Mouse (Mus musculus) intestine, postnatal 0 days (tissue): ENCODE data around the gene Atp6ap1l. TPM values are rescaled to one million over a fixed set of nuclear protein-coding genes. Genes with fewer than 3 reads are reported as not detected.

Experiments used
- ATAC-seq: fragments of 200-750 bp; cut with Nextera tagmentation; 2 replicates; pipeline ENCODE4 v1.8.0; 2017; ENCODE audit warnings: mild to moderate bottlenecking, moderate TSS enrichment, moderate library complexity
- H3K27ac ChIP-seq: fragments of 300-500 bp; sonication (generic); 2 replicates; pipeline ENCODE4 v1.5.1; 2014; ENCODE audit warnings: mild to moderate bottlenecking, low read depth, low read length, moderate library complexity
- H3K27me3 ChIP-seq: fragments of 300-500 bp; sonication (generic); replicated peaks from 2 replicates; pipeline ENCODE4 v1.6.1; 2014; ENCODE audit warnings: low read length, mixed read lengths; ENCODE audit not compliant: control insufficient read depth, insufficient read depth
- H3K36me3 ChIP-seq: fragments of 300-500 bp; sonication (generic); 2 replicates; pipeline ENCODE4 v1.6.1; 2014; ENCODE audit warnings: mild to moderate bottlenecking, moderate library complexity; ENCODE audit not compliant: control insufficient read depth, insufficient read depth
- H3K4me1 ChIP-seq: fragments of 300-500 bp; sonication (generic); replicated peaks from 2 replicates; pipeline ENCODE4 v1.6.1; 2014; ENCODE audit warnings: antibody characterized with exemption, low read length, mixed read lengths; ENCODE audit not compliant: control insufficient read depth, insufficient read depth
- H3K4me2 ChIP-seq: fragments of 300-500 bp; sonication (generic); replicated peaks from 2 replicates; pipeline ENCODE4 v1.6.1; 2014; ENCODE audit warnings: low read depth, mild to moderate bottlenecking, moderate library complexity
- H3K4me3 ChIP-seq: fragments of 300-500 bp; sonication (generic); 2 replicates; pipeline ENCODE4 v1.5.1; 2014; ENCODE audit warnings: low read depth, low read length
- H3K9ac ChIP-seq: fragments of 300-500 bp; sonication (generic); 2 replicates; pipeline ENCODE4 v1.6.1; 2014; ENCODE audit warnings: mild to moderate bottlenecking, low read depth, low read length
- H3K9me3 ChIP-seq: fragments of 300-500 bp; sonication (generic); 2 replicates; pipeline ENCODE4 v1.6.1; 2016; ENCODE audit warnings: mixed run types; ENCODE audit not compliant: control insufficient read depth
- CTCF ChIP-seq: sonication (generic); IDR thresholded peaks from 2 replicates; pipeline ENCODE4 v1.5.1; 2016; ENCODE audit warnings: low read depth, mild to moderate bottlenecking, control low read depth, antibody characterized with exemption, moderate library complexity
- whole genome bisulfite sequencing: fragments of 180-500 bp; shearing (Covaris S2); extraction: QIAGEN DNeasy Blood & Tissue Kit; methylation state at CpG from one replicate; pipeline ENCODE4 v1.1.7; 2014; 5-methylcytosine and 5-hydroxymethylcytosine counted together
- polyA plus RNA-seq: library from polyadenylated mRNA; unstranded; fragments of >200 nt; fragmentation: Nextera tagmentation; extraction: Ambion mirVana; gene quantifications from 2 replicates; pipeline ENCODE4 v1.2.1, GENCODE M21; 2015

The Atp6ap1l gene
- polyA plus RNA-seq, 1 experiment from 2014 or later, result not detected

- TF ChIP-seq CTCF, result no peak
- WGBS, result 93% methylated on average over 4 of the region's 4 CpGs
- Histone ChIP-seq H3K27me3 (no peaks in the 10 kb centered on the region), H3K9me3 (no peaks in the 10 kb centered on the region), H3K4me1 (no peaks in the 10 kb centered on the region), H3K9ac (no peak overlapping the region), H3K36me3 (no peaks in the 10 kb centered on the region), H3K4me2 (no peak overlapping the region), H3K4me3 (no peak overlapping the region), H3K27ac (no peak overlapping the region)
- no peak for ATAC-seq
Observed at GRCm38 (mm10) chr13:90914721-90915120, 9.6 kb upstream of the Atp6ap1l start.

GRCm38 (mm10) chr13:90913675-90914192 lies 8.6 kb upstream of the Atp6ap1l start:
- ATAC-seq, result no peak
- 64% methylated on average over 7 of the region's 7 CpGs for WGBS
- H3K4me1 ChIP-seq, result no peaks in the 10 kb centered on the region
- H3K27me3 ChIP-seq, result no peaks in the 10 kb centered on the region
- TF ChIP-seq CTCF, result no peak
- no peaks in the 10 kb centered on the region for H3K9me3 ChIP-seq
- H3K9ac ChIP-seq, result no peak overlapping the region
- no peak overlapping the region for H3K4me2 ChIP-seq
- H3K36me3 ChIP-seq, result no peaks in the 10 kb centered on the region
- H3K27ac ChIP-seq, result no peak overlapping the region
- H3K4me3 ChIP-seq, result no peak overlapping the region

- H3K27me3 ChIP-seq, result no peaks in the 10 kb centered on the region
- H3K4me3 ChIP-seq, result no peak overlapping the region
- 86% methylated on average over 17 of the region's 17 CpGs for WGBS
- no peaks in the 10 kb centered on the region for H3K36me3 ChIP-seq
- H3K9me3 ChIP-seq, result no peaks in the 10 kb centered on the region
- no peak overlapping the region for H3K27ac ChIP-seq
- H3K4me1 ChIP-seq, result no peaks in the 10 kb centered on the region
- ATAC-seq, result no peak
- H3K4me2 ChIP-seq, result no peak overlapping the region
- no peak for TF ChIP-seq CTCF
- no peak overlapping the region for H3K9ac ChIP-seq
Observed at GRCm38 (mm10) chr13:90912760-90913674, 7.9 kb upstream of the Atp6ap1l start.

- 96% methylated on average over 12 of the region's 12 CpGs for WGBS
- ATAC-seq, result no peak
- Histone ChIP-seq H3K36me3 (no peaks in the 10 kb centered on the region), H3K4me2 (no peak overlapping the region), H3K27ac (no peak overlapping the region), H3K4me1 (no peaks in the 10 kb centered on the region), H3K9me3 (no peaks in the 10 kb centered on the region), H3K27me3 (no peaks in the 10 kb centered on the region), H3K9ac (no peak overlapping the region), H3K4me3 (no peak overlapping the region)
- TF ChIP-seq CTCF, result no peak
Observed at GRCm38 (mm10) chr13:90907376-90907775, 2.2 kb upstream of the Atp6ap1l start.

GRCm38 (mm10) chr13:90896821-90897220 lies 8.3 kb downstream of the Atp6ap1l start:
- no peaks in the 10 kb centered on the region for H3K4me1 ChIP-seq
- H3K4me2 ChIP-seq, result no peak overlapping the region
- H3K27me3 ChIP-seq, result no peaks in the 10 kb centered on the region
- no peak overlapping the region for H3K27ac ChIP-seq
- TF ChIP-seq CTCF, result no peak
- no peak overlapping the region for H3K4me3 ChIP-seq
- no peak overlapping the region for H3K9ac ChIP-seq
- no peaks in the 10 kb centered on the region for H3K36me3 ChIP-seq
- no peaks in the 10 kb centered on the region for H3K9me3 ChIP-seq
- ATAC-seq, result no peak
- 91% methylated on average over 12 of the region's 12 CpGs for WGBS

GRCm38 (mm10) chr13:90896098-90896497 lies 9.1 kb downstream of the Atp6ap1l start:
- WGBS, result 56% methylated on average over 2 of the region's 2 CpGs
- Histone ChIP-seq H3K4me2 (no peak overlapping the region), H3K9me3 (no peaks in the 10 kb centered on the region), H3K9ac (no peak overlapping the region), H3K36me3 (no peaks in the 10 kb centered on the region), H3K27me3 (no peaks in the 10 kb centered on the region), H3K4me1 (no peaks in the 10 kb centered on the region), H3K4me3 (no peak overlapping the region), H3K27ac (no peak overlapping the region)
- TF ChIP-seq CTCF, result no peak
- ATAC-seq, result no peak
